Mouse (Mus musculus) frontal cortex, postnatal 14 days (tissue): ENCODE data around the gene Myzap.
"Not testable (repeated sequence)": the region's sequence is repeated elsewhere in the genome, so short reads cannot be mapped to it uniquely, and the experiment has no call there.

ENCODE experiments used
- DNase-seq, 2 experiments: peaks; one replicate each; pipeline ENCODE4 v3.0.0; 2022; ENCODE audit warnings: low spot score in 2 of 2

The Myzap gene

DNA sequence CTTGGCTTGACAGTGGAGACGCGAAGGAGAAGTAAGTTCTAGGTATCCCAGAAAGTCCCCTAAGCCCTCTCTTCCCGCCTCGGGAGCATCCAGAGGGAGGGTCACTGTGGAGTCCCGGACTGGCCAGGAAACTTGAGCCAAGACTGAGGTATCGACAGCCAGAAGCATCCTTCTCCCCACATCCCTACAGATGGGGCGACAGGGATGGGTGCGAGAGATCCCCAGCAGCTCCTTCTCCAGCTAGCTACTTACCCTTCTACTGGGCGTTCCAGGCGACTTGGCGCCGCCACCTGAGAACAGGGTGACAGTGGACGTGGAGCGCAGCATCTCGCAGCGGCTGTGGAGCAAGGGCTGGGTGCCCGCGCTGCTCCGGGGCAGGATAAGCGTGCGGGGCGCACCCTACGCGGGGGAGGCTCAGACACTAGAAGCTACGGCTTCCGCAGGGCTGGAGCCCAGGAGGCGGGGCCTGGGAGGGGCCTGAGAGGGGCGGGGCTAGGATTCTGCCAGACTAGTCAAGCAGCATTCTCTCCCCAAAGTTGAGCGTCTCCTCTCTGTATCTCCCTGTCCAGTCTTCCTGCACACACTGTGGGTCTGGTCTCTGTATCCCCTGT is at the start of gene Myzap:
Gene Myzap (minus strand): TSS at position 423 of the 611 bp plus-strand sequence.
- DNase-seq = peak; percentile 25 to 69

GRCm38 (mm10) chr9:71640361-71640927 is 48.3 kb upstream of the Myzap start:
- no peak for DNase-seq

DNA sequence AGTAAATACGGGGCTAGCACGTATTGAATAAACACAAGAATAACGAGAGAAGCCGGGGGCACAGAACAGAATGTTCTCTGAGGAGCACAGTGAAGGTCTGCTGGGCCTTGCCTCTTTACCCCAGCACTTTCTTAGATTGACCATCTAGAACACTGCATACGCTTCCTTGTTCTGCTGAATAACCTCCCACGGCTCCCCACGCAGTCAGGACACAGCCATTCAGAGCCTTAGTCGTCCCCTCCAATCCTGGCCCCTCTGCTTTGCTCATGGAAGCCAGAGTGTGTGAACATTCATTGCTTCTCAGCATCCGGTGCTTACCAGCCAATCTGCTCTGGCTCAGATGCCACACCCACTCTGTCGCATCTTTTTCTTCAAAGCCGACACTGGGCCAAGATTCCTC is 46.0 kb upstream of the Myzap start:
- DNase-seq = no peak

DNA sequence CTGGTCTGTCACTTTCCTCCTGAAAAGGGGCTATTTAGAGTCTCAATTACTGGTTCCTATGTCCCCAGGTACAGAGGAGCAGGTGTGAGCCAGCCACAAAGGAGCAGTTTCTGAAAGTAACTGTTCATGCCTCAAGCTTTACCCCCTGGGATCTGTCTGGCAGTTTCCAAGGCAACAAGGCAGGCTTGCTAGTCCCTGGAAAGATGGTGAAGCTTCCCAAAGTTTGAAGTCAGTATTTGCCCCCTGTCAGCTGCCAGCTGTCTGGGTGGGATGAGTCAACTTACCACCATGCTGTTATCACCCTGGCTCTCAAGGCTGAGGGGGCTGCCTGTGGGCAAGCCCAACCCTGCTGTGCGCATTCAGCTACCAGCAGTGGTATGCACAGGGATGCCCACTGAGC is 44.7 kb upstream of the Myzap start:
- peak in 1 of 2 experiments; percentile 14 for DNase-seq

- DNase-seq = no peak
Observed at GRCm38 (mm10) chr9:71635627-71636026, 43.5 kb upstream of the Myzap start.

- DNase-seq = no peak
Observed at GRCm38 (mm10) chr9:71634916-71635315, 42.8 kb upstream of the Myzap start.

DNA sequence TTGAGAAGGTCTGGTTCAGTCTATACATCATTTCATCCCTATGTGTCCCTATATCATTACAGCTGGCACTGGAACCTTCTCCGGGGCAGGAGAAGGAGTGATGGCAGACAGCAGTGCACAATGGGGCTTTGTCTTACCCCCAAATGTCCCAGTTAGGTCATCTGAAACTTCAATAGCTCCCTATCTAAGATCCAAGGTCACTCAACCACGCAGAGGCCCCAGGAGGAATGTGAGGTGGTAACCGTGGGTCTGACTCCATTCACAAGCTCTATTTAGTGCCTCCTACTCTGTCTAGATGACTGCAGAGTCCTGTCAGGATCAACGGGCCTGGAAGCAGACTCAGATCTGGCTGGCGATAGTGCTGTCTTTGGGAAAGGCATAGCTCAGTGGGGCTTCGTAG is 36.8 kb upstream of the Myzap start:
- DNase-seq = no peak

DNA sequence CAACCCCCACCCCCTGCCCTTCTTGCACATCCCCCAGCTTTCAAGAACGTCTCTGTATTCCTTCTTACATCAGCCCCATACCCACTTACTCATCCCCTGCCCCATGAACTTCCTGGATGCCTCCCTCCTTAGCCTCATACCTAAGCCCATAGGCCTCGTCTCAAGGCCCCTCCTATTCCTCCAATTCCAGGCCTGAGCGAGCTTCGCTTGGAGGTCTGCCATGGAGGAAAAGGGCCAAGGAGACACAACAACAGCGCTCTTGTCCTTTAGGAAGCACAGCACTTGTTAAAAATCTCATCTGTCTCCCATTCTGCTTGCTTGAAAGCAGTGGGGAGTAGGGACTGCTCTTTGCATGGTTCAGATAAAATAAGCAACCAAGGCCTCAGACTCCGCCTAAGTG is 36.1 kb upstream of the Myzap start:
- DNase-seq = no peak

GRCm38 (mm10) chr9:71625961-71626360 is 33.8 kb upstream of the Myzap start:
- DNase-seq = no peak

- DNase-seq = peak in 1 of 2 experiments; percentile 41
Observed at GRCm38 (mm10) chr9:71624793-71625495, 32.8 kb upstream of the Myzap start.

DNA sequence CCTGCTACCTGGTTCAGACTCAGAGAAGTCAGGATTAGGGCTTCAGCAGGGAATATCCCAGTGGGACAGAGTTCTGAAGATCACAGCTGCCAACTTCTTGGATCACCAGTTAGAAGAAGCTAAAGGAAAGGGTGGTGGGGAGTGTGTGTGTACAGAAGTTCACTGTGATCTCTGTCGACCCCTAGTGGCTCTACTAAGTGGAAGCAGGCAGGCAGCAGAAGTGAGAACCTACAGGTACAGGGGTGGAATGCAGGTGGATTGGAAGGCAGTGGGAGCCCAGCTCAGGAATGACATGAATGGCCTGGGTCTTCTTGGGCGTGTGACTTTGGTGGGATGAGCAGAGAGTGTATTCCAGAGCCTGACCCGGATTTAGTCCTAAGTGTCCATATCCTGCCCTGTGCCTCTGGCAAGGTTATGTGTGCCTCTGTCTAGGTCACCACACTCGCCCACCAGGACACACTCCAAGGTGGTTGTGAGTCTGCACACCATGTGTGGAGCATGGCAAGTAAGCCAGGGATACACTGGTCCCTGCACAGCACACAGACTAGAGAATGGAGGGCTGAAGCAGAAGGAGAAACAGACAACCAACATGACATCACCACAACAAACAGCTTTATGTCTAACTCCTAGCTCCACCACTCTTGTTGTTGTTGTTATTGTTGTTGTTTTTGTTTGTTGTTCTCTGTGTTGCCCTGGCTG is 31.9 kb upstream of the Myzap start:
- peak in 1 of 2 experiments; percentile 17 for DNase-seq

DNA sequence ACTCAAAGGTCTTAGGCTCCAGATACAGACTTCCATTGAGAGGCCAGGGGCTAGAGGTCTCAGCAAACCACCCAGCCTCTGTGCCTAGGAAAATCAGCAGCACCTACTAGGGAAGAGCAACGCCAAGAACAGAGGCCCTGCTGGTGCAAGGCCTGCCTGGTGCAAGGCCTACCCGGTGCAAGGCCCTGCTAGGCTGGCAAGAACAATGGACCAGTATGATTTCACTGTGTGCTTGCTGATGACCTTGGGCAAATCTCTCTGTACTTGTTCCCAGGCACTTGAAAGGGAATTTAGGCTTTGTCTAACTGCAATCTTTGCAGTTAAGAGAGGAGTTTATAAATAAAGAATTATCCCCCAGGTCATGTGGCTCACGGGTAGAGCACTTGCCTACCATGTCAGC is 30.4 kb upstream of the Myzap start:
- no peak for DNase-seq

GRCm38 (mm10) chr9:71621968-71622367 is 29.8 kb upstream of the Myzap start:
- DNase-seq = no peak

DNA sequence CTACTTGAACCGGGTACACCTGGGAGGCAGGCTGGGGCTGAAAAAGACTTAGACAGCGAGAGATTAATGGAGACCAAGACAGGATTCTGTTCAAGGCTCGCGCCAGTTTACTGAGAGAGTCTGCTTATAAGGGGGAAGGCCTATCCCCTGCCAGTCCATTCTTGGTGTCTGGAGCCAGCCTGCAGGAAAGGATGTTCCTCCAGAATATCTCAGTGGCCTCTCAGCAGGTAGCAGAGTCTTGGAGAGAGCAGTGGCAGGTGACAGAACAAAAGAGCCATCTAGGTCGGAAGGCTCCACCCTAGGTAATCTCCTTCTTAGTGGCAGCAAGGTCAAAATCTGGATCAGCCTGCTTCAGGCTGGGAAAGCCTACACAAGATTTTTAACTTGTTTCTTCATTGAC is 28.0 kb upstream of the Myzap start:
- DNase-seq = not testable (repeated sequence)

GRCm38 (mm10) chr9:71617363-71617762 is 25.2 kb upstream of the Myzap start:
- no peak for DNase-seq

- DNase-seq = peak; percentile 17 to 75
Observed at GRCm38 (mm10) chr9:71616185-71616584, 24.0 kb upstream of the Myzap start.

GRCm38 (mm10) chr9:71614643-71615042 is 22.5 kb upstream of the Myzap start:
- DNase-seq = peak in 1 of 2 experiments; percentile 16

DNA sequence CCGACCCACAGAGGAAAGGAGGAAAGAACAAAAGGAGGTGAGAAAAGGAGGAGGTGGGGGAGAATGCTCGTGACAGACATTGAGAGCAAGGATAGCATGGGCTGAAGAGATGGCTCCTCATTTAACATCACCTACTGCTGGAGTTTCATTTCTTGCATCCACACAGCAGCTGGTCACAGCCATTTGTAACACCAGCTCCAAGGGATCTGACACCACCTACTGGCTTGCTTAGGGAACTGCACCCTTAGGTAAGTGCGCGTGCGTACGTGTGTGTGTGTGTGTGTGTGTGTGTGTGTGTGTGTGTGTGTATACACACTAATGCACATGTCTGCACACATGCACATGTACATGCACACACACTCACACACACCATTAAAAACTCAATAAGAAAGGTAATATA is 20.8 kb upstream of the Myzap start:
- DNase-seq = no peak

DNA sequence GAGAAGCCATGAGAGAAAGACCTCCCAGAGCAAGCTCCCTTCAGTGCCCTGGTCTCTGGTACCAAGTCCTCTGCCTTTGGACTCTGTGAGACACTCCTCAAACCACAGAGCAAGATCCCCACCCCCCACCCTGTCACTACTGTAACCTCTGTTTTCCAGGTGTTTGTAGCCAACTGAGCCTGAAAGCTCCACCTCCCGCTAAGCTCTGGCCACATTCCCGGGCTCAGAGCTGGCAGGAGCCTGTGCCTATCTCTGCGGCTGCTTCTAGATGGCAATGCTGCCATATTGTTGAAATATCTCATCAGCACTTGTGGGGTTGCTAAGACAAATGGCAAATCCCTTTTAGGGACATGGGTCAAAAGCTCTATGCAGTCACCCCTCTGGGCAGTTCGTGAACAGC is 19.7 kb upstream of the Myzap start:
- DNase-seq = no peak

GRCm38 (mm10) chr9:71609010-71609409 is 16.9 kb upstream of the Myzap start:
- no peak for DNase-seq

DNA sequence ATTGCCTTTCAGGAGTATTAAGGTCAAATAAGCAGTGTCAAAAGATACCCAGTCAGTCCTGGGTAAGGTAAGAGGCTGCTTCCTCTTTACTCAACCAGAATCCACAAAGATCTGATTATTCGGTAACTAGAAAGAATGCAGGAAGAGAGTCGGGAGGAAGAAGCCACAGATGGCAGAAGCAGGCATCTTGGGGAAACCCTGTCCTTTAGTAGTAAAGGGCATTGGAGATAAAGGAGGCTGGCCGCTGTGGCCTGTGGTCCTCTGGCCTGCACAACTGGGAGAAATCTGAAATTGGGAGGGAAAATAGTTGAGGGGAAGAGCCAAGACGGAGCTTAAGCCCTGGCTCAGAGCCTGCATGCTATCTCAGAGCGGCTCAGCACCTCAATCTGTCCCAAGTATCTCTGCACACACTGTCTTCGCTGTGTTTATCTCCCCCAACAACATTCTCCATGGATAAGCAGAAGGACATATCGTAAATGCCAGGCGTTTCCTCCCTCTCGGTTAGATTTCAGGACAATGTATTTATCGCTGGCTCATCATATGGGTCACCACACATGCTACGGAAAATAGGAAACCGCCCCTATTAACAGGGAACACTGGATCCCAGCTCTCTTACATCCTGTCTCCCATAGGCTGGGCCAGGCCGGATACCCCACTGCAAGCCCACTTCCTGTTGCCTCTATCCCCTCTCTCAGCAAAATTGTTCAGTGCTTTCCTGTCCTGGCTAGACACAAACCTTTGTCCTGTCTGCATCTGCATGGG is 14.3 kb upstream of the Myzap start:
- no peak for DNase-seq
